Mouse (Mus musculus) adrenal gland, postnatal 4 days (tissue): ENCODE data around the gene Soat2. TPM values are rescaled to one million over a fixed set of nuclear protein-coding genes. Genes with fewer than 3 reads are reported as not detected.

Experiments used
- DNase-seq, 2 experiments: peaks; one replicate each; pipeline ENCODE4 v3.0.0; 2021 to 2022; ENCODE audit warnings: low spot score in 2 of 2, mixed read lengths in 2 of 2
- total RNA-seq, 2 experiments: library from RNA; stranded (reverse); gene quantifications; 2 replicates each; pipeline ENCODE4 v1.2.3; 2021

Soat2 gene
- total RNA-seq, 2 experiments from 2014 or later: 0.78 to 3.8 TPM

DNA sequence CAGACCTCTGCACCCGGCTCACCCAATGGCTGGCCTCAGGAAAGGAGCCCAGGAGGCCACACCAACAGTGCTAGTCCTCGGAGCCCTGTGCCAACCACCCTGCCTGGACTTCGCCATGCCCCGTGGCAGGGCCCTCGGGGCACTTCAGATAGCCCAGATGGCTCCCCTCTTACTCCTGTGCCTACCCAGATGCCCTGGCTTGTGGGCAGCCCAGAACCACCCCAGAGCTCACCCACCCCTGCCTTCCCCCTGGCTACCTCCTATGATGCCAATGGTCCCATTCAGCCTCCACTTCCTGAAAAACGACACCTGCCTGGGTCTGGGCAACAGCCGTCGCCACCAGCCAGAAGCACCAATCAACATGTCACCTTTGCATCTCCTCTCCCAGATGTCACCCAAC lies 37.5 kb upstream of the Soat2 start:
- DNase-seq: no peak

DNA sequence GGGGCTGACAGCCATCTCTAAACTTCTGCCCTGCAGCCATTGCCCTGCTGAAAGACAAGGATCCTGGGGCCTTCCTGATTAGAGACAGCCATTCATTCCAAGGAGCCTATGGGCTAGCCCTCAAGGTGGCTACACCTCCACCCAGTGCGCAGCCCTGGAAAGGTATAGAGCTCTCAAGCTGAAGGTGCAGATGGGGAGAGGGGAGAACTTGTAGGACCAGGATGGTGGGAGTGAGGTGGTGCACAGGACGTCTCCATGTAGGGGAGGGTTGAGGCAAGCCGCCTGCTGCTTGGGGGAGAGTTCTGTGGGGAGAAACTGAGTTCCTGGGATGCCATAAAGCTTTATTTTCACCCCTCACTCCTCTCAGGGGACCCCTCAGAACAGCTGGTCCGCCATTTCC lies 36.7 kb upstream of the Soat2 start:
- no peak for DNase-seq

DNA sequence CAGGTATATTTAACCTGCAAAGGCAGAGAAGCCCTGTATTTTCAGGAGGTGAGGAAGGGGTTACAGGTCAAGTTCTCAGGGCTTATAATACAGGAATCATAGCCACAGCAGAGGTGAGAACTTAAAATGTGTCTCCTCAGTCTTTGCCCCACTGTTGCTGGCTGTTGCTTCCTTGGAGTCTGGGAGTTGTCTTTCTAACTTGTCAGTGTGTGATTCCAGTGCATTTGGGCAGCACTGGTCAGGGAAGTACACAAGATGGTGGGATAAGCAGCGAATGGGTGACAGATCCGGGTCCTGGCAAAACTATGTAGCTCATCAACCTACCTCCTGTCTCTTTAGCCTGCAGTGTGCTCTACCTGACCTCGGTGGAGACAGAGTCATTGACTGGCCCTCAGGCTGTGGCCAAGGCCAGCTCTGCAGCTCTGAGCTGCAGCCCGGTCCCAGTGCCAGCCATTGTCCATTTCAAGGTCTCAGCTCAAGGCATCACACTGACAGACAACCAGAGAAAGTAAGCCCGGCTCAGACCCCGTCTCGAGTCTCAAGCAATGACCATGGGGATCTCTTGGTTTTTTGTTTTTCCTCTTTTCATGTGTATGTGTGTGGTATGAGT lies 35.6 kb upstream of the Soat2 start:
- DNase-seq: no peak

DNA sequence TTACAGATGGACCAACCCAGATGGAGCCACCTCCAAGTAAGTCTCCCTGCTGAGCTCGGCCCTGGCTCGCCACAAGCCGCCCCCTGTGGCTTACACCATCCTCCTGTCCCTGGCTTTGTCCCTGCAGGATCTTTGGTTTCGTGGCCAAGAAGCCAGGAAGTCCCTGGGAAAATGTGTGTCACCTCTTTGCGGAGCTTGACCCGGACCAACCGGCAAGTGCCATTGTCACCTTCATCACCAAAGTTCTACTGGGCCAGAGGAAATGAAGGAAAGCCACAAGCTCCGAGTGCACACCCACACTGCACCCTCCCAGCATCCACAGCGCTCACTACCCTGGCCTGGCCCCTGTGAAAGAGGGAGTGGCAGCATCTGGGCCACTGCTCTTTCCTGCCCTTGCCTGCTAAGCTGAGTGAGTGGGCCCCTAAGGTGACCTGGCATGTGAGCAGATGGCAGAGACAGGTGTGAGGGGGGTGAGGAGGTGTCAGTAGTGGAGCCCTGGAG lies 34.5 kb upstream of the Soat2 start:
- DNase-seq: no peak

DNA sequence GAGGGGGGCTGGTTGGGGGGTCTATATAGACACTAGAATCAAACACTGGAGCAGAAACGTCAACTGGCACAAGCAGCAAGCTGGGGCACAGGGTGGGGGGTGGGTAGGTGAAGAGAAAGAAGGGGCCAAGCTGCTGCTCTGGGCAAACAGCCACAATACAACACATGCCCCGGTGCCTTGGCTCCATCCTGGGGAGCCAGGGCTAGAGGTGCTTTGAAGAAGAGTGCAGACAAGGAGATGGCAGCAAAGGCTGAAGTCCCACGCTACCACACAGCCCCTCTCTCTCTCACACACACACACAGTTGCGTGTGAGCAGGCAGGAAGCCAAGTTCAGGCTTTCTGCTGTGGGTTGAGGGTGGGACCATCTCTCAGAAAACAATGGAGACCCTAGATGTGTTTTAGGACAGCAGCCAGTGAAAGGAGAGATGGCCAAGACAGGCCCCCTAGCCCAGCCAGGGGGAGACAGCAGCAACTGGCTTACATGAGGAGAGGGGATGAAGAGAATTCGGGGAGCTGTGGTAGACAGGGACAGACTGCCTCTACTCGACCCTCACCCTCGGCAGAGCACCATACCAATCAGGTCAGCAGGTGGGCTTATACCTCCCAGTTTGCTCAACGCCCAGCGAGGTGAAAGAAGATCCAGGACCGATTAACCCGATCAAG lies 33.4 kb upstream of the Soat2 start:
- DNase-seq: no peak

DNA sequence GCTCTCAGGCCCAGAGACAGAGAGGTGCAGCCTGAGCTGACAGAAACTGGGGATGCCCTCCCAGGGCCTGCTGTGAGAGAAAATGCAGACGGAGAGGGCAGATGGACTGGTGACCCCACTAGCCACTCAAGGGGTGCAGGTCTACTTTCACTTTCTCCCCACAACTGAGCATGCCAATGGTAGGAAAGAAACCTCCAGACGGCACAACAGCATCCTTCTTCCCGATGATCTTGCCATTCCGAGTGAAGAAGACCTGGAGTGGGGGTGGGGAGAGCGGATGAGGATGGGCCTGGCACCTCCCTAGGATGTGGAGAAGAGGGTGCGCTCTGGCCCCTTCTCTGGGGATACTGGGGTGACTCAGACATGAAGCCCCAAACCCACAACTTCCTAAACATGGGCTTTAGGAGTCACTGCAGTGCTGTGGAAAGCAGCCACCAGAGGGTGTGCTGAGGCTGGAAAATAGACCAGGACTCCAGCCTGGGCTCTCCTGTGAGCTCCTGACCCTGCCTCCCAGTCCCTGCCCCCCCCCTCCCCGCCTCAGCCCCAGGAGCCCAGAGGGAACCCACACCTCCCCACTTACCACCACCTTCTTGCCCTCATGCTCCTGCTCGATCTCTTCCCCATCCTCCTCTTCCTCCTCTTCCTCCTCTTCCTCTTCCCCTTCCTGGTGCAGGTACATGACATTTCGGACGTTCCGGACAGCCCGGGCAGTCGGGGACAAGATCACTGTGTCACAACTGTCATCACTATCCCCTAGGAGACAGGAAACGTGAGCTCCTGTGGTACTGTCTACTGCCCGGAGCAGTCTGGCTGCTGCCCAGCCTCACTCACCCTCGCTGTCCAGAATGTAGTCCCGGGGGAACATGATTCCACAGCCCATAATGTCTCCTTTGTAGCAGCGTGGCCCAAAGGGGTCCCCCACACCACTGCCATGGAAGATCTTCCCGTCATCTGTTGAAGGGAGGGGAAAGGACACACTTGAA lies 32.6 kb upstream of the Soat2 start:
- no peak for DNase-seq

DNA sequence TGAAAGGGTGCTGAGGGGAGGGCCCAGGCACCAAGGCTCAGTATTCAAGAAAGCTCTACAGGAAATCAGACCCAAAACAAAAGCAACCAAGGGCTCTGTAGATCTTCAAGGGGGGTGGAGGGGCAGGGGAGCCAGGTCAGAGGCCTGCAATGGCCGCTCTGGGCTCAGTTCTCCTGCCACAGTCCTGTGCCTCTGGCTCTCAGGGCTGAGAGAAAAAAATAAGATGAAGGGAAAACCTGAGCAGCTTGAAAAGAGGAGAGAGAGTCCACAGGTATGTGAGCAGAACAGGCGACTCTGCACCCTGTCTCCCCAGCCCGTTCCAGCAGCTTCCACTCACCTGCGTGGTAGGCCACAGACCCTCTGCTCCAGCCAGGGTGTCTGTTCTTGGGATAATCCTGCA lies 31.7 kb upstream of the Soat2 start:
- DNase-seq: no peak

DNA sequence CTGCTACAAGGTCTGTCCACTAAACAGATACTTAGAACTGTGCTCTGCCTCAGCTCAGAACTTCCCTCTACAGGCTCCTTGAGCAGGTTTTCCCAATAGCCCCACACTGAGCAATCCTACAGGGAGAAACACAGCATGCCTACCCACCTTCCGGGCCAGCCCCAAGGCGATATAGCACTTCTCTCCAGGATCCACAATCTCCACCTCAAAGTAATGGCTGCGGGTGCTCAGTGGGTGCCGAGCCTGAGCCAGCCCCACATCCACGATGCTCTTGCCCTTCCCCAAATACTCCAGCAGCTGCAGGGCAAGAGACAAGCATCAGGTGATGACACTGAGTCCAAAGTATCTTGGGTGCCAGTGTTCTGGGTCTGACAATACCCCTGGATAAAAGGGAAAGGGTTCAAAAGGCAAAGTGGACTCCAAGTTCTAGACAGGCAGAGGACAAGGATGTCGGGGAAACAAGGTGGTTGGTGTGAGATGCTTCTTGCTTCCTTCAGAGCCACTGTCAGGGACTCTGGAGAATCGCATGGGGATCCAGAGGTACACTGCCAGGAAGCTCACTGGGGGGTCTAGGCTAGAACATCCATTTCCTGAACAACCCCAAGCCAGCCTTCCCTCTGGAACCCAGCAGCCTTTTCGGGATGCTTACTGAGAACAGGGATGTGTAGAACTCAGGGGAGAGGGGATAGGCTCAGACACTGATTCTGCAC lies 31.1 kb upstream of the Soat2 start:
- no peak for DNase-seq

DNA sequence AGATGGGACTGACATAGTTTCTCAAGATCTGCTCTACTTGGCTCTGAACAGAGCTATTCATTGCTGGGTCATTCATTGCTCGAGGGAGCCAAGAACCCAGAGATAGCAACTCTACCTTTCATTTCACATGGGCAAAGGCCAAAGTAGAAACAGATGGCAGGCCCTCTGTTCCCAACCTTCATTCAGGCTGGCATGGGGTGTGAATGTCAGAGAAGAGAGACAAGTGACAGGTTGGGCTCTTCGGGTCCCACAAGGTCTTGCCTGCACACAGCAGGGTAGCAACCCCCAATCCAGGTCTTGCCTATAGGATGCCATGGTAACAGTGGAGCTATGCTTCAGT lies 30.5 kb upstream of the Soat2 start:
- no peak for DNase-seq

DNA sequence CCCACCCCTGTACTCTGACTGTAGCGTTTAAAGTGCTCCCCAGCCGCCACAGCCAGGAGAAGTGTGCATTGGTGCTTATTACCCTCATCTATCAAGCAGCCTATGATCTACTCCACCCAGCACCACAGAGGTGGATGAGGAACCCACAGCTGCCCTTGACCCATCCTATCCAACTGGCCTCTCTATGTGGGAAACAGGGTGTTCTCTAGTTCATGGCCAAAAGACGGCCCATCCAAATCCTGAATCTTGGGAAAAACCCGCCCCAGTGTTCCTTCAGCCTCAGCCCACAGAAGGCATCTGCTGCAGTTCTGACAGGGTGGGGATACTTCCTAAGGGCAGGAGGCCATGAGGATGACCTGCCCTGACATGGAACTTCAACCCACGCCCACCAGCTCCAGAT lies 29.8 kb upstream of the Soat2 start:
- no peak for DNase-seq

DNA sequence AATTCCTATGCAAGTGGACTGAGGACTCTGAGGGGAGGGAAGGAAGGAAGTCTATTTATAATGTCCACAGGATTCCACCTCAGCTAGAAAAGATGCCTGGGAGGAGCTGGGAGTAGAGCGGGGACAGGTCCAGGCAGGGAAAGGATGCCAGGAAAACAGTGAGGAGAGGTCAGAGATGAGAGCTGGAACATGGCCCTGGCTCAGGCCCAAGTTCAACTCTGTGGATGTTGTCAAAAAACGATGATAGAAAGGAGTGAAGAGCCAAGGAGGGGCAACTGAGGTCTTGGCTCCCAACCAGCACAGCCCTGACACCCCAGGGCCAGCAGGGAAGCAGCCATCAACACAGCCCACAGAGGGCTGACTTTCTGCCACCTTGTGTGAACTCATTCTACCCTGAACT lies 24.0 kb upstream of the Soat2 start:
- DNase-seq: no peak

DNA sequence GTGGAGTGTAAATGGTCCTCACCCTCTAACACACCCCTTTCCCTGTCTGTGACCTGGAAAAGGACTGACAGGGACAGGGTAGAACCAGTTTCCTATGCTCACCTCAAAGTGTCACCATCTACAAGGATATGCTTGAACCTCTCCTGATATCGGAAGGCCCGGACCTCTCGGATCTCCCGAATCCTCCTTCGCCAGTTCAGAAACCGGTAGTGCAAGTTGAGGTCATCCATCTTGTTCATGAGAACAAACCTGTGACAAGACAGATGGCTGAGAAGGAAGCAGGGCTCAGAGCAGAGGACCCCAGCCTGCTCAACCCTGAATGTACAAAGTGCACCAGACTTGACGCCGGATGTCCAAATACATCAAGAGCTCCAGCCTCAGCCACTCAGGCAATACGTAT lies 17.0 kb upstream of the Soat2 start:
- DNase-seq: no peak

DNA sequence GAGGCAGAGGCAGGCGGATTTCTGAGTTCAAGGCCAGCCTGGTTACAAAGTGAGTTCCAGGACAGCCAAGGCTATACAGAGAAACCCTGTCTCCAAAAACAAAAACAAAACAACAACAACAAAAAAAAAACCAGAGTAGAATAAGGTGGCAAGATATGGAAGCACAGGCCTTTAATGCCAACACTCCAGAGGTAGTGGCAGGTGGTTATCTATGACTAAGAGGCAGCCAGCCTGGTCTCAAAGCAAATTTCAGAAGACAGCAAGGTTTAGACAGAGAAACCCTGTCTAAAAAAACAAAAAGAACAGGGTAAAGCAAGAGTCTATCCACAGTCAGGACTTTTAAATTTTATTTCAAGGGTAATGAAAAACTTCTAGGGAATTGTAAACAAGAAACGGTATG lies 15.6 kb upstream of the Soat2 start:
- DNase-seq: no peak

DNA sequence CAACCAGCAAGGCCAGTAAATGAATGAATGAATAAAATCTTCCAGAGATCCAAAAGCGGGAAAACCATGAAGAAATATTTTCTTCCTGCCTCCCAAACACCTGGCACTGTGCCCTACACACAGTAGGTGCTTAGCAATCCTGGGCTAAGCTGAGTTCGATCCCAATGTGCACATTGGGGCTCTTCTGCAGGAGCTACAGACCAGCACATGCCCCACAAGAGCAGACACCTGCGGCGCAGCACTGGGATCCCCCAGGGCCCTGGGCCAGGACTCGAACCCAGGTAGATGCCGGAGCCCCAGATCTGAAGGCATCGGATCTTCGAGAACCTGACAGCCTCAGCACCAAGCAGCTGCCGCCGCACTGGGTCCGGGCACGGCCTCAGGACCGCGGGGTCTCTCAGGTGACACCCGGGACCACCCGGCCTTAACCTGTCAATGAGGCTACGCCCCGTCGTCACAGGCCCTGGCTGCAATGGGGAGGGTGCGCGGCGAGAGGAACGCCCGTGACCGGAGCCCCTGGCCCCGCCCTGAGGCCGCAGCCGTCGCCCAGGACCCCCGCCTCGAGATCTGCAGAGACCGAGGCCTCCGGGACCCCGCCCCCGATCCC lies 14.7 kb upstream of the Soat2 start:
- DNase-seq: no peak

DNA sequence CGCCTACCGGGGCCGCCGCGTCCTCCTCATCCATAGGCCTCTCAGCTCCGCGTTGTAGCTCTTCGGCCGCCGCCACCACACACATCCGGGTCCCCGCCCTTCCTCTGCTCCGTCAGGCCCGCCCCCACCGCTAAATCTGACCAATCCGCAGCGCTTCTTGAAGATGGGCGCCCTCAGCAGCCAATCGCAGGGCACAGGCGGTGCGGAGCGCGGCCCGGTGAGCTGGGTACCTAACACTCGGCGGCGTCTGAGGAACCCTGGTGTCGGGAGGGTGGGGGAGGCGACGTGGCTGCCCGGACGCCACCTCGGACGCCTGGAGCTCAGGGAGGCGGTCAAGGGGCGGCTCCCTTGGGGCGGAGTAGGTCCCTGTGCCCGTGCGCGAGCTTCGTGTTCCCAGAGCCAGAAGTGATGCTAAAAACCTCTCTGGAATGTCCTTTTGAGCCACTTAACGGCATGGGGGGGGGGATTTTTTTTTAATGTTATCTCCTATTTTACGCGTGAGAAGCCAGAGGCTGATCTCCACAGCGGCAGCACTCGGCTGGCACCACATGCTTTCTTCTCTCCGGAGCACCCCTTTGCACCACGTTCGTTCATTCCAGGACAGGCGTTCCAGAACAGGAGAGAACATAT lies 14.1 kb upstream of the Soat2 start, which contains the start of gene Spryd3:
TSS of gene Spryd3 (minus strand) at position 106 of the 630 bp plus-strand sequence.
- peak; percentile 96 to 98 for DNase-seq

DNA sequence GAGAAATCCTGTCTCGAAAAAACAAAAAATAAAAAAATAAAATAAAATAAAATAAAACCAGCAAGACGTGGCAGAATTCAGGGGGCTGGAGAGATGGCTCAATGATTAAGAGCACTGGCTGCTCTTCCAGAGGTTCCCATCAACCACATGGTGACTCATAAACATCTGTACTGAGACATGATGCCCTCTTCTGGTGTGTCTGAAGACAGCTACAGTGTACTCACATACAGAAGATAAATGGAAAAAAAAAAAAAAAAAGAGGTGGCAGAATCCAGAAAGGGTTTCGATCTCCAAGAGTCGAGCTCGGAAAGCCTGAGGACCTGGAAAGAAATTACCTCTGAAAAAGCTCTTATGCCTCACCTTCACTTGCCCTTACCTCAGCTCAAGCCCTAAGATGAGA lies 9.2 kb upstream of the Soat2 start:
- DNase-seq: no peak

DNA sequence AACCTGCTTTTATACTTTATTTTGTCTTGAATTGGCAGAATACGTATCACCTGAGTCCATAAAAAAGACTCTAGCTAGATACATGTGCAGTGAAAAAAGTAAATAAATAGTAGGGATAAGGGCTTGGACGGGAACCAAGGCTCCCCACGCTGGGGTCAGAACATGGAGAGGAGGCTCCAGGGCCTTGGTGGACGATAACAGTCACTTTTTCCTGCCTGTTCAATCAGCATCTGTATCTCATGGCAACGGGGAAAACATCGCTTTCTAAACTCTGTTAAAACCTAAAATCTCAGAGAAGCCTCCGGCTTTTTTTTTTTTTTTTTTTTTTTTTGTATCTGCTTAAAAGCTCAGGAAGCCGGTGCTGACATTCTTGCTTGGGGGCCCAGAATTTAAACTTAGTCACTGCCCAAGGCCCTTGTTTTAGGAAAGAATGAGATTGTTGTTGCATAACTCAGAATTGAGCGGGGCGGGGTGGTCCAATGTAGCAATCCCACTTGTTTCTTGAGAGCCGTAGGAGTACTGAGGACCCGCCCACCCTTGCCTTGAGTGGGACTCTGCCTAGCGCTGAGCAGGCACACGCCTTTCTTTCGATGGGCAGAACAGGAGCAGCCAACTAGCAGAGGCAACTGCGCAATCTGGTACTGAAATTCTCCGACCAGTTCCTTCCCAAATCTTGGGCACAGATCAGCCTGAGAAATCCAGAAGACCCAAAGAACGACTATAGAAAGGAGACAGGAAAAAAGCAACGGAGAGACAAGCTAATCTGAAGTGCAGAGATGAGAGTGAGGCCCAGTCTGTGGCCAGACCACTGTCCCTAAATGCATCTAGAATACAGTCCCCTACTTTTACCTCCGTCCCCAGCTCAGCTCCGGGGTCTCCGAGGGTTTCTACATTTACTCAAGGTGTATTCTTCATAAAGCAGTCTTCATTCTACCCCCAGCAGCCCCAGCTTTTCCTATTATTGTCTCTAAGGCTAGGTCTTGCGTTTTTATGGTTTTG lies 7.1 kb upstream of the Soat2 start:
- DNase-seq: no peak

DNA sequence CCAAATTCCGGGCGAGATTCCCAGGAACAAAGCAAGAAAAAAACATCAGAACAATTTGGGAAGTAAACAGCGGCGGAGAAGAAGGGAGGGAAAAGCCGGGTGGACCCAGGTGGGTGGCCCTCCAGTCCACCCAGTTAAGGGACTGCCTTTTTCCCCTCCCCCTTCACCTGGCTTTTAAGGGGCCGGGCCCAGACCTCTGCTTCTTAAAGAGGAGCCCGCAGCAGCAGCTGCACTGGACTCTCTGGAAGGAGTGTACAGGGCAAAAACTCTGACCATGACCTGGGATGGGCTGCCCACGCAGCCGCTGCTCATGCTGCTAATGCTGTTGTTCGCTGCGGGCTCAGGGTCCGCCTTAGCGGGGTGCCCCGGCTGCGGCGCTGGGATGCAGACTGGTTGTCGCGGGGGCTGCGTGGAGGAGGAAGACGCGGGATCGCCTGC lies 6.0 kb upstream of the Soat2 start, which contains the start of gene Igfbp6:
TSS of gene Igfbp6 (plus strand) at position 89 of the 438 bp plus-strand sequence.
- no peak for DNase-seq

DNA sequence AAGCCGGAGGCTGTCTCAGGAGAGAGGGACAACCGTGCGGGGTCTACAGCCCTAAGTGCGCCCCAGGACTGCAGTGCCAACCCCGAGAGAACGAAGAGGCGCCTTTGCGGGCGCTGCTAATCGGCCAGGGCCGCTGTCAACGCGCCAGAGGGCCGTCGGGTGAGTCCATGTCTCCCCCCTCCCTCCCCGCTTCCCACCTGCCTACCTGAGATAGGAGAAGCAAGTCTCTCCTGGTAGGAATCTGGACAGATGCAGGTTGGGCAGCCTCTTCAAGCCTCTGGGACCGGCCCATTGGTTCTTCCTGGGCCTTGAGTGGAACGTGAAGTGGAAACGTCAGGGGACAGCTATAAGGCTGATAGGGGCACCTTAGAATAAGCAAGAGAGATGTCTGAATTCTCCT lies 5.6 kb upstream of the Soat2 start:
- no peak for DNase-seq
